Mouse (Mus musculus): ENCODE results near the gene Scn9a.

The Scn9a gene

DNA sequence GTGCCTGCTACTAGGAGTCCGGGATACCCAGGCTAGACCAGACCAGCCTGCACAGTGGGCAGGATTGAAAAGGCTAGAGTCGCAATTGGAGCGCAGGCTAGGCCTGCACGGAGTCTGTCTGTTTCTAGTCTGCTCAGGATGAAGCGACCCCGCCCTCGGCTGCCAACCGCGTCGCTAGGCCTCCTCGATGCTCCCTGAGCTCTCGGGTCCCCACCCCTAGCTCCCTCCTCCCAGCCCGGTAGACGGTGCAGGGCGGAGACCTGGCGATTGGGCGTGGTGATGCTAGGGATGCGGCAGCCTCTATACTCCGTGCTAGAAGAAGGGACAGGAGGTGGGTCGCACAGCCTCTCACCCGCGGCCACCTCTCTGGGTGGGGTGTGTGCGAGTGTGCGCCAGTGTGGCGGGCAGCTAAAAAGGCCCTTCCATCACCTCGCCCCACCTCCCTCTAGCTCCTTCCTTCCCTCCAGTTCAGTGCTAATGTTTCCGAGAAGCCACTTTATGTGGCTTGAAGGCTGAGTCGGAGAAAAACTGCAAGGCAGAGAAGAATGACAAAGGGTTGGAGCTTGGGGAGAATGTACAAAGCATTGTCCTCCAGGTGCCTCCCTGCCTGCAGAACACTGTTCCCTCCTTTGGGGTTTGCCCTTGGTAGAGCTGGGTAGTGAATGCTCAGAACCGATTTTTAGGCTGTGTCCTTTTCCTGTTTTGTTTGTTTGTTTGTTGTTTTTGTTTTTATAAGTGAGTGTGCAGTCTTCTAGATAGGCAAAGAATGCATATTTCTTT lies at the start of gene Scn9a:
TSS of gene Scn9a (minus strand) at position 383 of the 780 bp plus-strand sequence.
- DNase-seq (ENCODE audit: extremely low spot score), result peak; percentile 57

DNA sequence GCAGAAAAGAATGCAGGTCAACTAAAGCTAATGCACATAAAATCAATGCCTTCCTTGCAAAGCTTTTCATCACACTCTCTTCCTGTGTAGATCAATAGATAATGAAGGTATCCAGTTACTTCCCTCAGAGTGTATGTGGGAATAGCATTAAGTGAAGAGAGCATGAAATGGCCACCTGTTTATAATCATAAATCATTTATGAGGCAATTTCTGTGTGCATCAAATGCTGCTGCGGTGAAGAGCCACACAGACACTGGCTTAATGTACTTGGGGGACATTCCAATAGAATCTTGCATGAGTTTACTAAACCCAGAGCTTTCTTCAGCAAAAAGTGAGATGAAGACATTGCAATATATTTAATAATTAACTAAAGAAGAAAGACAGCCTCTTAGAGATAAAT lies 27.2 kb upstream of the Scn9a start:
- no peak for DNase-seq (ENCODE audit: extremely low spot score)

DNA sequence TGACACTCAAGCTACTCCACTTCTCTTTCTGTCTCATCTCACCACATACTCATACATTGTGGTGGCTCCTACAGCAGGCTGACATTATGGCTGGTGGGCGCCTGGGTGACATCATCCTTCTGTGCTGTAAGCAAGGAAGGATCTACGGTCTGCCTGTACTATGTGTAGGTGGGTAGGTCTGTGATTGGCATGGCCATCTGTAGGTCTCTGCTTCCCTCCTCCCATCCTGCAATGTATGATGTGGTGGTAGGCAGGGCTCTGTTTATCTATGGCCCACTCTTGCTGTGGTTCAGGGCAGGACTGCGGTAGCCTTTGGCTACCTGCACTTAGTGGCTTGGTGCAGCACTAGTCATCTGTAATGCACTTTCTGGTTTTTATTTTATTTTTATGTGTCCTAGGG lies 21.7 kb upstream of the Scn9a start:
- DNase-seq (ENCODE audit: extremely low spot score), result no peak

DNA sequence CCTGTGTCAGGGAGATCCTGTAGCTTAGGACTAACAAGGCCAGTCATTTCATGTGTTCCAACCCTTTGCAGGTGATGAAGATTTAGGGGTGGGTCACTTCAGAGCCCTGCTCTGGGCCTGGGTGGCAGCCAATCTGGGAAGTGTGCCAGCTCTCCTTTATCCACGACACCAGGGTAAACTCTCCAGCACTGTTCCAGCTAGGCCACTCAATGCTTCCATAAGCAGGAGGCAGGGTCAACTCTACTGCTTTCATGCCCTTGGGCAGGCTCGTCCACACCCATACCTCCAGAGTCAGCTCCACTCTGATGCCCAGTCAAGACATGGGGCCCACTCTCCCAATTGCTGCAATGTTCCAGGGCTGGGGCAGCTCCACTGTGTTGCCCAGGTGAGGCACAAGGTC lies 20.7 kb upstream of the Scn9a start:
- DNase-seq (ENCODE audit: extremely low spot score), result no peak

DNA sequence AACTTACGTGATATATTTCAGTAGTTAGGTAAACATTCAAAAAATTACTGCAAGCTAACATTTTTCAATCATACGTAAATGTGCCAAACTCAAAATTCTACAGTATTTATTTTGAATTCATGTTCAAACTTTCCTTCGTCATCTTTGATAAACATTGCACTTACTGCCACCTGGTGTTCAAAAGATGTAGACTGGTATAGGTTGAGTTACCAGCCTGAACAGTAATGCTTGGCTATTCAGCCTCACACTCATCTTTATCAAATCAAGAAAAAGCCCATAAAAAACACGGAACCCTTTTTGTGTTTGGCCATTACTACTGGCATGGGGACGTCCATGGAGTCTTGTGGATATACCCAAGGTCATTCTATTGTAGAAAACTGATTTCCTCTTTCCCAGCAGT lies 9.6 kb upstream of the Scn9a start:
- DNase-seq (ENCODE audit: extremely low spot score), result peak; percentile 15

DNA sequence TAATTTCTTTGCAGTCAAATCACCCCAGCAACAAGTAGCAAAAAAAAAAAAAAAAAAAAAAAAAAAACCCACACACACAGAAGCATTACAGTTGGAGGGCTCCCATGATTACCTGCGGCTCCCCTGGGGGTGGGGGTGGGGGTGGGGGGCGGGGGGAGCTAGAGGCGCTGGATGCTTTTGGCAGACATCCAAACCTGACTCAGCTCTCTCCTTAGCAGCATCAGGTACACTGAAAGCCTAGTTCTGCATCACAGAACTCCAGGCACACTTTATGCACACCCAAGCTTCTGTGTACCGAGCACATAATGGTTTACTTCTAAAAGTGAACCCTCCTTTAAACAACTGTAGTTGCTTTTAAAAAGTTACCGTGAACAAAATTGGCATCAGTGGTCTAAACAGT lies 2.0 kb downstream of the Scn9a start:
- DNase-seq (ENCODE audit: extremely low spot score), result no peak

DNA sequence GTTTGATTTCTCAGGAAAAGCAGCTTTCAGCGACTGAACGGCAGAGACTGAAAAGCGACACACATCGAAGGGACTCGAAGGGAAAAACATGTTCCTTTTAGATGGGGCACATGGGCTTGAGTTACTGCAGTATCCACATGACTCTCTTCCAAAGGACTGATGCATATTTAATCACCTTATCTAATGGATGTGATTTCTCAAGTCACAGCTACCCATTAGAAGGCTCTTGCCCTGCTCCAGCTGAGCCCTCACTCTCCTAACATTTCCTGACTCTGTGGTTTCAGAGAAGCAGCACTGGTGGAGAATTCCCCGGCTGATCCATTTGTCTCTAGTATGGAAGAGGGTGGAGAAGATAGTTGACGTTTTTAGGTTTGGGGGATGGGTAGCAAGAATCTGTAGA lies 23.7 kb downstream of the Scn9a start:
- DNase-seq (ENCODE audit: extremely low spot score), result no peak

DNA sequence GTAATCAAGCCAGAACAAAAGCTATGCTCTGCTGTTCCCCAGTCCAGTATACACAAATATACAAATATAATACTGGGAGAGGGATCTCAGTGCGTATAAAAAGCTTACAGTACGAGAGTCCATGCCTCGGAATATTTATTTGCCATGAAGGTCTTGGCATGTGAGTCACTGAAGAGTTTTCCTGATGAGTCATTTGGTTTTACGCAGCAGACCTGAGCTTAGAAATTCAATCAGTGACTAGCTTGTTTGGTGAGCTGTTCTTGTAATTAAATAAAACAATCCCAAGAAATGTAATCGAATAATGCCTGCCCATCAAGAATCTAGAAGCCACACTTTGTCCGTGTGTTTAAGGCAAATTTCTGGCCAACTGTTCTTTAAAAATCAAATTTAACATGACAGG lies 37.4 kb downstream of the Scn9a start:
- DNase-seq (ENCODE audit: extremely low spot score), result no peak

DNA sequence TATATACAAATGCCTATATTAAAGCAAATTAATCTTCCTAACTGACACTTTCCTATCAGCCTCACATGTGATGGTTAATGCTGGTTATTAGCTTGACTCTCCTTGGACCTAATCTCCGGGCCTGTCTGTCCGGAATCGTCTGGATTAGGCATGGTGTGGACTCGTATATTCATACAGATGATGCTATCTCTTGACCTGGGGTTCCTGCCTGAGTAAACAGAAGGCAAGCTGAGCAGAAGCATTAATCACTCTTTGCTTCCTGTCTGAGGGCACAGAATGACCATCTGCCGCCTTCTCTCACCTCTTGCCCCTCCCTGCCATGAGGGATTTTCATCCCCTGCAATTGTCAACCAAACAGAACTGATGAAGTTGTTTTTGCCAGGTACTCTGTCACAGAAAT lies 38.6 kb downstream of the Scn9a start:
- no peak for DNase-seq (ENCODE audit: extremely low spot score)

DNA sequence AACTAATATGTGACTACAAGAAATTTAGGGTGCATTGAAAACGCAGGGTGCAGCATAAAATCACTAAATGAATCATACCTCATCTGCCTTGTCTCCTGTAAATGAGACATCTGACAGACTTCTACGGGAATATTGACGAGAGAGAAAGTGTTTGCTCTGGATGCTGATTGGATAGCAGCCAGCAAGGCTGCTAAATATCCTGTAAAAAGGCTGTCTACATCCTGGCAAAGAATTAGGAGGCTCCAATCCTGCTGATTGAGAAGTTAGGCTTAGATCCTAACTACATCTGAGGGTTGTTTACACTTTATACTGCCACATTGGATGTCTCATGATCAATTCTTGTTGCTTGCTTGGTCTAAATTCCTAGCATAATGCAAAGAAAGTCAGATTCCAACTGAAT lies 44.6 kb downstream of the Scn9a start:
- DNase-seq (ENCODE audit: extremely low spot score), result no peak

DNA sequence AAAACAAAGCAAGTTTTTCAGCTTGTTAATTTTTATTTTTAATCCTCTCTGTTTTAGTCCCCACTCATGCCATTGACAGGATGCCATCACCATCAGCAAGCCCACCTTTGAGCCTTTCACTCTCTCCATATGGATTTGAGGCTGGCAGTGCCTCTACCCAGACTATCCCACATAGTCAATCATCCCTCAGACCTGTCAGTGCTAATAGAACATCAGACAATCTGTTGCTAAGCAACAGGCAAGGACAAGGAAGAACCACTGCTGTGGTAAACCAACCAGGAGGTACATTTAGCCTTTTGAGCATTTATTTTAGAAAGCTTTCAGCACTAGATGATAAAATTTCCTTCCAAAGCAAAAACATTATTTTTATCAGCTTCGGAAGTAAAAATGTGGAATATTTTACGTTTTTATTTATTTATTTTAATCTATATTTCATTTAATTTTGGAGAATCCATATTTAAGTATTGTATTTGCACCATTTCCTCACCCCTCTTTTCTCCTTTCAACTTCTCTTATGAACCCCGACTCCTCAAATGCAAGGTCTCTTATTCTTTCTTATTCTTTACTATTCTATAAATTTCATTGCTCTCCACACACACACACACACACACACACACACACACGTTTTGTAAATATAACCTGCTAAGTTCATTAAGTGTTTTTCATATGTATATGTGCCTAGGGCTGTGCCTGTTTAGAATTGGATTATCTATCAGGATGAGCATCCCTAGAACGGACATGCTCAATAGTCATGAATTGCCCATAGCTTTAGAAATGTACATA lies 54.5 kb downstream of the Scn9a start:
- DNase-seq (ENCODE audit: extremely low spot score), result no peak

DNA sequence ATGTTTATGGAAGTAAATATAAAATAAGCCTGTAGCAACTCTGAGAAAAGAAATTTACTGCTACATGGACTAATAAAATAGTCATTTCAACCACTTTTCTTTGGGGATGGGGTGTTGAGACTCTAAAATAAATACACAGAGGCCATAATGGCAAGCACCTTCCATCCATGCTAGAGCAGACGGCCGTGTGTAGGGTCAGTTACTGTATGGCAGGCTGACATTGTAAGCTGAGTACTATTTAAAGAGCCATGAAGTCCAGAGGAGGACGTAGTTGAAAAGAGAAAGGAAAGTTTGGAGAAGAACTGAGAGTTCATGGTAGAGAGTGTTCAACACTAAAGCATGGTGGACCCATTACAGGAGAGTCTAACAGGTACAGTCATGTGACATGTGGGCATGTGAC lies 86.5 kb downstream of the Scn9a start:
- no peak for DNase-seq (ENCODE audit: extremely low spot score)

DNA sequence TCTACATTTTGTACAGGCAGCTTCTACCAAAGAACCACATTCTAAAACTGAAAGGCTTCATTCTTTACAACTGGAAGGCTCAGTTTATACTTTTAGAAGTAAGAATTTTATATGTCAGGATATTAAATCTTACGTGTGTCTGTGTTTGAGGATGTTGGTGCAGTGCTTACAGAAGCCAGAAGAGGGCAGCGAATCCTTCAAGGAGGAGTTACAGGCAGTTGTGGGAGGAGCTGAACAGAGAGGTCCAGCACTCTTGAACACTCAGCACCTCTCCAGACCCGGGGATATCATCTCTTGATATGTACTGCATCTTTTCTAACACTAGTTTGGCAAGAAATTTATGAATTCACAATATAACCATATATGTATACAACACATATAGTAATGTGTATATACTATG lies 114.8 kb downstream of the Scn9a start:
- peak; percentile 3 for DNase-seq (ENCODE audit: extremely low spot score)

DNA sequence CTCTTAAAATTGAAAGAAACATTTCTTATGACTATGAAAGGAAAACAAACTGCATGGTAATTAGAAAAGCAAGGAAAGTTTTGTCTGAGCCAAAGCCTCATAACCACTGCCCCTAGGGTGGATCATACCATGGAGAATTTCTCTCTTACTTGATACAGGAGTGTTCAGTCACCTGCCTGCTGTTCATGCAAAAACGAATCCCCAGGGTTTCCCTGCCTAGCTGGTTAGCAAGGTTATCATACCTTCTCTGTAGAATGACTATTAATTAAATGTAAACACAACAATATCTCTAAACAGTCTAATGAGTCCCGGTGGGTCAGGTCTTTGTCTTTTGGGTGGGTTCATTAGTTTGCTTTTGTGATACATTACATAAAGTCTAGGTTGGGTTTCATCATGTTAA lies 123.3 kb downstream of the Scn9a start:
- DNase-seq (ENCODE audit: extremely low spot score), result no peak

DNA sequence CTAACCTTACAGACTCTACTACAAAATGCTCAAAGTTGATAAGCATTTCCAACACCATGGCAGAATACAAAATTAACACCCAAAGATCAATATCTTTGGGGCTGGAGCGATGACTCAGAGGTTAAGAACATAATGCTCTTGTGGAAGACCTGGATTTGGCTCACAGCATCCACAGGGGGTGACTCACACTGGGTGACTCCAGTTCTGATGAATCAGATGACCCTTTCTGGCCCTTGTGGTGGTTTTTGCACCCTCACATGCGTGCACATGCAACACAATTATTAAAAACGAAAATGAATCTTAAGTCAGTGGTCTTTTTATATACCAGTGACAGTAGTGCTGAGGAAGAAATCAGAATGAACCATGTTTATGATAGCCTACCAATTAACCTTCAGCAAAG lies 126.7 kb downstream of the Scn9a start:
- no peak for DNase-seq (ENCODE audit: extremely low spot score)

DNA sequence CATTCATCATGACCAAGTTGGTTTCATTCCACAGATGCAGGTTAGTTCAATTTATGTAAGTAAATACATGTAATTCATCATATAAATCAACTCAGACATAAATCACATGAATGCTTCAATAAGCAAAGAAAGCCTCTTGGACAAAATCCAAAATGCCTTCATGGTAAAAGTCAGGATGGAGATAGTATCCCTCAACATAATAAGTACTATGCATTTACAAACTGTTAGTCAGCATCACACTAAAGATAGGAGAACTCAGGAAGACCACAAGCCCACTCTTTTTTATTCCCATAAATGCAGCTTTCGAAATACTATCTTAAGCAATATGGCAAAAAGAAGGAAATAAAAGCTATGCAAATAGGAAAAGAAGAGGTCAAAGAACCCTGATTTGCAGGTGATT lies 127.1 kb downstream of the Scn9a start:
- DNase-seq (ENCODE audit: extremely low spot score), result no peak

DNA sequence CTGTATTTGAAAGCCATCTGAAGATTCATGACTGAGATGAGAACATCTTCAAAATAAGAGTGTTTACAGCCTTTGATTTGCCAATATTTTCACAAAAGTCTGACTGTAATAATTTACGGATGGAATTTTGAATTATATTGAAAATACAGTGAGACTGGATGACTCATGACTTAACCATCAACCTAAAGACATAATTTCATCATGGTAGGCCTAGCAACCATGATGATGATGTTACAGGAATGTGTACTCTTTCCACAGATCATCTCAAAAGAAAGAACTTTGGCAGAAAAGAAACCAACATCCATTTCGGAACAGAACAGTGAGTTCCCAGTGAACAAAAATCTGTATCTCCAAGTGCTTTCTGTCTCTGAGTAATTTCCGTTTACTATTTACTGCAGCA lies 132.6 kb downstream of the Scn9a start:
- no peak for DNase-seq (ENCODE audit: extremely low spot score)

DNA sequence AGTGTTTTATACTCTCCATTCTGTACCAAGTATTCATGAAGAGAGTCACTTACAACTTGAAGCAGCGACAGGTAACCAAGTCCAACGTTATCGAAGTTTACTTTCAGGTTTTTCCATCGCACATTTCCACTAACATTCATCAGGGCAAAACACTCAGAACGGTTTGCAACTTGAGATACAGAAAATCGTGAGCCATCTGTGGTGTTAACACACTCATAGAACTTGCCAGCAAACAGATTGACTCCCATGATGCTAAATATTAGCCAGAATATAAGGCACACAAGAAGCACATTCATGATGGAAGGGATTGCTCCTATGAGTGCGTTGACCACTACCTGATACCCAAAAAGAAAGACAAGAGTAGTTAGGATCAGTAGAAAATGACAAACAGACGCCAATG lies 140.2 kb downstream of the Scn9a start:
- DNase-seq (ENCODE audit: extremely low spot score), result no peak

DNA sequence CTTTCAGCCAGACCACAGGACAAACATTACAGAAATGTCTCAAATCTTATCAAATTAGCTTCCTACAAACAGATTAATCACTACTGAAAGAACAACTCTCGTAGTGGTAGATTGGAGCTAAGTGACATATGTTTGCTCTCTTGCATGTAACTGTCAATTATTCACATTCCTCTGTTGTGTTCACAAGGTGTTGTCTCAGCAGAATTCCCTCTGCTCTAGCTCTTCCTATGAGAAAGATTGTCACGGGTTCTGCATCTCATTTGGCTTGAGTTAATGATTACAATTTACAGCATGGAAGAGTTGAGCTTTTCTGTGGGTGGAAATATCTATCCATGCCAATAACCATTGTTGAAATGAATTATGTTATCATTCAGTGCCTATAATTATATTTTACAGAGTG lies 156.4 kb downstream of the Scn9a start:
- DNase-seq (ENCODE audit: extremely low spot score), result no peak

DNA sequence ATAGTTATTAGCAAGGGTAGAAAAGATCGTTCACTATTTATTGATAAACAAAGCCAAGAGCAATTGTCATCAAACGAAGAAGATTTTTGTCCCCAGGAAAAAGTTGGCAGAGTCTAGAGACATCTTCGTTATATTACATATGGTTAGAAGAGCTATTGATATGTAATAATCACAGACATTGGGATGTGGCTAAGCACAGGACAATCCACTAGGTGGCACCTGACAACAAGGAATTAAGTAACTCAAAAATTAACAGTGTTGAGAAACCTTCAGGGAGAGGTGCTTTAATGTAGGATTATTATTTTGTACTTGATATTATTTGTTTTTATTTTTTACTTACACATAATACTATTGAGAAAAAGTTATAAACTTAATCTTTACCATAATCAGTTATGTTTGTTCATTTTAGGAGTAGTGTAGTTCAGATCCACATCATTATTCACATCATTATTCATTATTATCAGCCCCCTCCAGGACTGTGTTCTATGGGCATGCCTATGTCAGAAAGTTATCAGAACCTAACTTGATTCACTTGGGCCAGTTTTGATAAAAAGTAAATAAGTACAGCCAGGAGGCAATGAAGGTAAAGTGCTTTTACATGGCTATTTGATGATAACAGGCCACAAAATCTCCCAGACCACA lies 161.5 kb downstream of the Scn9a start:
- no peak for DNase-seq (ENCODE audit: extremely low spot score)

DNA sequence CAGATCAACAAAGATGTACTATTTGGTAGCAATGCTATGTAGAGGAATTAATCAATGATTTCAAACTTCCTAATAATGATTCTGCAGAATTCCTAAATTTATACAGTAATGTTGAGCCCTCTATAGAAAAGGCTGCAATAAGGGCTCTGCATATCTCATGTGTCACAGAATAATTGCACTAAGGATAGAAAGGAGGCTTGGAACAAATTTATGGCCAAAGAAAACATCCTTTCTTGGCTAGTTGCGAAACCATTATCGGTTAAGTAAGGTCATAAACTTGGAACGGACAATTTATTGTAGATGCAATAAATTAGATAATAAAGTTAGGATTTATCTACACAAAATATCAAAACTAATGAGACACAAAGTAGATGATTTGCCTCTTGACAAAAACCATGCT lies 169.3 kb downstream of the Scn9a start:
- no peak for DNase-seq (ENCODE audit: extremely low spot score)

DNA sequence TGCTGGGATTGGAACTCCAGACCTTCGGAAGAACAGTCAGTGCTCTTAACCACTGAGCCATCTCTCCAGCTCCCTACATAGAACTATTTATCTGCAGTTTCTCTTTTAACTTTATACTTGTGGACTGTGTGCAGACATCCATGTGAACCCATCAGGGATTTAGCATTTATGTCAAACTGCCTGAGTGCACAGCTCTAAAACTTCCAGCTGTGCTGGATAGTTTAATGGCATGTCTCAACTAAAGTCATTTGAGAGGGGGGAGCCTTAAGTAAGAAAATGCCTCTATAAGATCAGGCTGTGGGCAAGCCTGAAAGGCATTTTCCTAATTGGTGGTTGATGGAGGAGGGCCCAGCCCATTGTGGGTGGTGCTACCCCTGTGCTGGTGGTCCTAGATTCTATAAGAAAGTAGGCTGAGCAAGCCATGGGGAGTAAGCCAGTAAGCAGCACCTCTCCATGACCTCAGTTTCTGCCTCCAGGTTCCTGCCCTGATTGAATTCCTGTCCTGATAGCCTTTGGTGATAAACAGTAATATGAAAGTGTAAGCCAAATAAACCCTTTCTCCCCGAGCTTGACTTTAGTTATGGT lies 169.8 kb downstream of the Scn9a start:
- no peak for DNase-seq (ENCODE audit: extremely low spot score)

DNA sequence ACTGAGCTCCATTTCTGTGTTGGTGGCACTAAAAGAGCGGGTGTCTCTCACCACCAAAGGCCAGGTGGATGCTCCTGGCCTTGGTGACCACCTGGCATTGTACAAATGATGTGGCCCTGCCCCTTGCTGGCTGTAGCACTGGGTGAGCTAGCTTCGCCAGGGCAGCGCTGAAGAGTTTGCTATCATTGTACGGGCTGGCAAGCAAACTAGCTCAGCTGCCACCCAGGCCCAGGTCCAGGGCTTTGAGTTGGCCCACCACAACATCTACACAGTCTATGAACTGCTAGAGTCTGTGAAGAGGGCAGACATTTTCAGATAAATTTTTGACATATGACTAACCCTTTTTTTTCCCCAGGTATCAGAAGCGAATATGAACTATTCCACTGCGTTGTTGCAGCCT lies 170.8 kb downstream of the Scn9a start:
- no peak for DNase-seq (ENCODE audit: extremely low spot score)

All from embryo, embryonic 9.5 days (tissue).